Mouse (Mus musculus): ENCODE results near the gene Tmem170.
A peak's percentile ranks its signal among the peaks of the same experiment; 100 is the strongest.

Tmem170 gene

GRCm38 (mm10) chr8:111876355-111876948 is at the start of gene Tmem170:
TSS of gene Tmem170 (minus strand) at chr8:111876750.
- peak; percentile 97 for DNase-seq (ENCODE audit: low spot score)

- no peak for DNase-seq (ENCODE audit: low spot score)
Observed at GRCm38 (mm10) chr8:111924976-111925375, 48.4 kb upstream of the Tmem170 start.

GRCm38 (mm10) chr8:111923383-111923804 is 46.8 kb upstream of the Tmem170 start:
- peak; percentile 29 for DNase-seq (ENCODE audit: low spot score)

GRCm38 (mm10) chr8:111920971-111921370 is 44.4 kb upstream of the Tmem170 start:
- no peak for DNase-seq (ENCODE audit: low spot score)

- no peak for DNase-seq (ENCODE audit: low spot score)
Observed at GRCm38 (mm10) chr8:111919663-111920062, 43.1 kb upstream of the Tmem170 start.

GRCm38 (mm10) chr8:111912860-111913432 is 36.4 kb upstream of the Tmem170 start:
- DNase-seq (ENCODE audit: low spot score) = no peak

GRCm38 (mm10) chr8:111911572-111911971 is 35.0 kb upstream of the Tmem170 start:
- DNase-seq (ENCODE audit: low spot score) = no peak

GRCm38 (mm10) chr8:111909621-111910450 is 33.3 kb upstream of the Tmem170 start, which contains the start of gene Chst5:
TSS of gene Chst5 (minus strand) at chr8:111910447.
- DNase-seq (ENCODE audit: low spot score) = peak; percentile 10

- no peak for DNase-seq (ENCODE audit: low spot score)
Observed at GRCm38 (mm10) chr8:111905500-111906121, 29.1 kb upstream of the Tmem170 start.

- DNase-seq (ENCODE audit: low spot score) = no peak
Observed at GRCm38 (mm10) chr8:111902080-111902479, 25.5 kb upstream of the Tmem170 start.

- no peak for DNase-seq (ENCODE audit: low spot score)
Observed at GRCm38 (mm10) chr8:111898586-111898985, 22.0 kb upstream of the Tmem170 start.

- no peak for DNase-seq (ENCODE audit: low spot score)
Observed at GRCm38 (mm10) chr8:111894955-111895354, 18.4 kb upstream of the Tmem170 start.

- no peak for DNase-seq (ENCODE audit: low spot score)
Observed at GRCm38 (mm10) chr8:111892615-111893014, 16.1 kb upstream of the Tmem170 start.

- no peak for DNase-seq (ENCODE audit: low spot score)
Observed at GRCm38 (mm10) chr8:111891983-111892382, 15.4 kb upstream of the Tmem170 start.

- DNase-seq (ENCODE audit: low spot score) = no peak
Observed at GRCm38 (mm10) chr8:111890911-111891303, 14.4 kb upstream of the Tmem170 start.

GRCm38 (mm10) chr8:111889931-111890910 is 13.7 kb upstream of the Tmem170 start:
- DNase-seq (ENCODE audit: low spot score) = no peak

GRCm38 (mm10) chr8:111888091-111888650 is 11.6 kb upstream of the Tmem170 start:
- peak; percentile 34 for DNase-seq (ENCODE audit: low spot score)

- DNase-seq (ENCODE audit: low spot score) = no peak
Observed at GRCm38 (mm10) chr8:111887479-111887878, 10.9 kb upstream of the Tmem170 start.

- DNase-seq (ENCODE audit: low spot score) = no peak
Observed at GRCm38 (mm10) chr8:111883615-111884014, 7.1 kb upstream of the Tmem170 start.

GRCm38 (mm10) chr8:111881591-111881990 is 5.0 kb upstream of the Tmem170 start:
- peak; percentile 29 for DNase-seq (ENCODE audit: low spot score)

- DNase-seq (ENCODE audit: low spot score) = no peak
Observed at GRCm38 (mm10) chr8:111877711-111878110, 1.2 kb upstream of the Tmem170 start.

All from ovary, postnatal 36 days (tissue).